Mouse (Mus musculus) monocyte, adult 5-6 weeks (primary cell): ENCODE results near the gene Kyat3. TPM values are rescaled to one million over a fixed set of nuclear protein-coding genes. Genes with fewer than 3 reads are reported as not detected.
A peak's percentile ranks its signal among the peaks of the same experiment; 100 is the strongest.
"Not testable (repeated sequence)": the region's sequence is repeated elsewhere in the genome, so short reads cannot be mapped to it uniquely, and the experiment has no call there.

Experiments
- ATAC-seq: fragments of 153-309, 156-312 bp; replicated peaks from 2 replicates; pipeline ENCODE4 v1.8.0; 2017; ENCODE audit warnings: mild to moderate bottlenecking; ENCODE audit not compliant: low TSS enrichment, insufficient number of reproducible peaks, severe bottlenecking, poor library complexity, low FRiP score
- total RNA-seq: library from RNA; stranded (forward); fragments of 200-1000, 200-491, 200-594 nt; gene quantifications from 3 replicates; pipeline ENCODE4 v1.2.3, GENCODE M21; 2017

Kyat3 gene
- 1.1 to 5.1 TPM (median 2.5 TPM) in 3 replicates for total RNA-seq

GRCm38 (mm10) chr3:142700442-142701322 lies at the start of gene Kyat3:
Kyat3 (plus strand) TSS chr3:142701051.
- peak; percentile 96 for ATAC-seq

GRCm38 (mm10) chr3:142664723-142665122 lies 36.1 kb upstream of the Kyat3 start:
- ATAC-seq: no peak; the same call in 1 of the 2 replicates

- ATAC-seq: no peak
These were observed 26.2 kb upstream of the Kyat3 start for GRCm38 (mm10) chr3:142674607-142675006.

- no peak for ATAC-seq
These were observed 12.9 kb upstream of the Kyat3 start for GRCm38 (mm10) chr3:142687939-142688338.

- peak; percentile 43; the same call in 1 of the 2 replicates for ATAC-seq
These were observed 12.5 kb upstream of the Kyat3 start for GRCm38 (mm10) chr3:142688353-142688752.

- no peak for ATAC-seq
These were observed 4.3 kb upstream of the Kyat3 start for GRCm38 (mm10) chr3:142696517-142696916.

GRCm38 (mm10) chr3:142701407-142701989 lies 647 bp downstream of the Kyat3 start:
- no peak for ATAC-seq

- ATAC-seq: no peak
These were observed 6.0 kb downstream of the Kyat3 start for GRCm38 (mm10) chr3:142706581-142707444.

- ATAC-seq: not testable (repeated sequence)
These were observed 7.5 kb downstream of the Kyat3 start for GRCm38 (mm10) chr3:142708181-142708848.

GRCm38 (mm10) chr3:142708849-142709419 lies 8.1 kb downstream of the Kyat3 start:
- ATAC-seq: no peak

- no peak for ATAC-seq
These were observed 9.6 kb downstream of the Kyat3 start for GRCm38 (mm10) chr3:142710360-142711007.

- no peak for ATAC-seq
These were observed 10.5 kb downstream of the Kyat3 start for GRCm38 (mm10) chr3:142711372-142711771.

- ATAC-seq: not testable (repeated sequence)
These were observed 11.7 kb downstream of the Kyat3 start for GRCm38 (mm10) chr3:142712401-142713040.

GRCm38 (mm10) chr3:142725481-142725880 lies 24.6 kb downstream of the Kyat3 start:
- ATAC-seq: no peak

- no peak for ATAC-seq
These were observed 25.3 kb downstream of the Kyat3 start for GRCm38 (mm10) chr3:142725969-142726672.

GRCm38 (mm10) chr3:142734291-142734690 lies 33.4 kb downstream of the Kyat3 start:
- ATAC-seq: no peak

- no peak for ATAC-seq
These were observed 40.0 kb downstream of the Kyat3 start for GRCm38 (mm10) chr3:142740896-142741295.
